Mouse (Mus musculus) liver, embryonic 14.5 days (tissue): Measurements from ENCODE around the gene Grid2.

Source experiments
- CTCF ChIP-seq: IDR thresholded peaks from 2 replicates; pipeline ENCODE4 v1.5.1; 2016; ENCODE audit warnings: antibody characterized with exemption, low read depth, control low read depth
- EP300 ChIP-seq: IDR thresholded peaks from 2 replicates; pipeline ENCODE4 v1.6.1; 2016; ENCODE audit warnings: antibody characterized with exemption, low read depth

DNA sequence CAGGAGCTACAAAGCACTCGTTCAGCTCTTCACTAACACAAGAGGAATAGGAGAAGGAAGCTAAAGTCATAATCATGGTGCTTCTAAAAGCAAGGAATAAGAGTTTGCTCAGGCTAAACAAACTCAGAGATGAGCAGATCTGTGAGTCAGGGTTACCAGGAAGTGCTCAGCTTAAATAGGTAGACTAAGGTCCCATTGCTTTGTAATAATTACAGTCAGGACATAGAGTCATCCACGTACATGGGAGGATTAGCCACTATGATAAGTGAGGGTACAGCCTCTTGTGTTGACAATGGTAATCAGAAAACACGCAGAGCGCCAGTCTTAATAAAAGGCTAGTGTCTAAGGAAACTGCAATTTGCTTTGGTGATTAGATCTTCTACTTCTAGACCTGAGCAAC, 1480.6 kb downstream of the Grid2 start:
- TF ChIP-seq CTCF, result no peak
- no peak for TF ChIP-seq EP300
